Mouse (Mus musculus) kidney, adult 10 weeks (tissue): ENCODE data around the gene Gm13088. TPM values are rescaled to one million over a fixed set of nuclear protein-coding genes. Genes with fewer than 3 reads are reported as not detected.

Source experiments
- polyA plus RNA-seq: library from polyadenylated mRNA; stranded (reverse); fragments of 350-450 nt; fragmentation: Illumina TruSeq; extraction: RNeasy Lipid Tissue Mini Kit (QIAGEN cat#74804); gene quantifications from one replicate; pipeline ENCODE4 v1.2.3, GENCODE M21; 2014; ENCODE audit warnings: low read depth, low replicate concordance

The Gm13088 gene
- not detected for polyA plus RNA-seq

GRCm38 (mm10) chr4:143657146-143657545, at the start of gene Gm13088:
Gene Gm13088 (minus strand): TSS chr4:143657246.

GRCm38 (mm10) chr4:143702611-143703010, 45.6 kb upstream of the Gm13088 start, which contains the start of gene Gm13089:
Gene Gm13089 (minus strand): TSS chr4:143702711.

GRCm38 (mm10) chr4:143614703-143615102, 42.3 kb downstream of the Gm13088 start, which contains the start of gene Gm13083:
Gene Gm13083 (plus strand): TSS chr4:143615003.

Other genes starting within 250 kb of the Gm13088 start
- 14.5 TPM for gene Pramef8, start 244.8 kb downstream of the Gm13088 start, polyA plus RNA-seq
- not detected for gene Oog4, start 206.9 kb downstream of the Gm13088 start, polyA plus RNA-seq
- not detected for gene Gm13043, start 145.9 kb downstream of the Gm13088 start, polyA plus RNA-seq
- not detected for gene Gm13040, start 121.3 kb downstream of the Gm13088 start, polyA plus RNA-seq
- not detected for gene BC080695, start 105.5 kb downstream of the Gm13088 start, polyA plus RNA-seq
- not detected for gene Gm13057, start 105.5 kb downstream of the Gm13088 start, polyA plus RNA-seq
- not detected for gene Gm13083, start 42.2 kb downstream of the Gm13088 start, polyA plus RNA-seq
- not detected for gene Gm13089, start 45.5 kb upstream of the Gm13088 start, polyA plus RNA-seq
- not detected for gene Gm13078, start 62.2 kb upstream of the Gm13088 start, polyA plus RNA-seq
- gene Gm13023, start 132.1 kb upstream of the Gm13088 start, polyA plus RNA-seq = not detected
- not detected for gene Gm13084, start 158.8 kb upstream of the Gm13088 start, polyA plus RNA-seq
- gene Gm13103, start 189.3 kb upstream of the Gm13088 start, polyA plus RNA-seq = not detected
- gene Pramef6, start 243.1 kb upstream of the Gm13088 start, polyA plus RNA-seq = not detected